Mouse (Mus musculus): ENCODE measurements around the gene Csad. TPM values are rescaled to one million over a fixed set of nuclear protein-coding genes. Genes with fewer than 3 reads are reported as not detected.

The Csad gene
- polyA plus RNA-seq (2015; fragmentation: Illumina TruSeq; extraction: RNeasy Lipid Tissue Mini Kit (QIAGEN cat#74804); ENCODE audit: low read depth, low replicate concordance): 22.9 TPM

DNA sequence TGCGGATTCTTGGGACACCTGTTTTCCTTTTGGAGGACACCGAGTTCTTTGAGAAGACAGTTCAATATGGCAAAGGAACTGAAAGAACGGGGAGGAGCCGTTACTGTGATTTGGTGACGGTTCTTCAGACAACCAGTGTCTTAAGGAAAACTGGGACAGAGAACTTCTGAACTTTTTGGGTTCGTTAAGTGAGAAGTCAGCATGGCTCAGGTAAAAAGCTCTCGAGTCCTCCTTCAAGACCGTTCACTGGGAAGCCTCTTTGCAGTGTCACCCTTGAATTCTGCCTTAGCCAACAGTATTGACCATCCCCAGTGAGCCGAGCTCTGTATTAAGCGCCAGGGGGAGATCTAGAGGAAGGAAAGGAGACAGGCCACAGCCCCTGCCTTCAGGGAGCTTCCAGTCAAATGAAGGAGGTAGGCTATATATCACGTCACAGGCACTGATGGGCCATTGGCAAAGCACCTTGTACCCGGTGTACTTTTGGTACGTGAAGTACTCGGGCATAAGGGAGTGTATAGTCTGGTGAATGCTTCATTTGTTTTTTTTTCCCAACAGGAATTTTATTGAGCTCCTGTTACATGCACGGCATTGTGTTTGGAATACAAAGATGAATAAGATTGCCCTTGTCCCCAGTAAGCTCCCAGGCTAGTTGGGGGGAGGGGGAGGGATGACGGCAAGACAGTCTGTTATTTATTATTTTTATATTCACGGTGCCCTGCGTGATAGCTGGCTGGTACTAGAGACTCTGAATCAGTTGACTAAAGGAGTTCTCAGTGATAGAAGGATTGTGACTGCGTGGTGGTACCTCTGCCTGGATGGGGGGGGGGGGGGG, at the start of gene Csad:
TSS of gene Csad (minus strand) at position 51 of the 832 bp plus-strand sequence.

DNA sequence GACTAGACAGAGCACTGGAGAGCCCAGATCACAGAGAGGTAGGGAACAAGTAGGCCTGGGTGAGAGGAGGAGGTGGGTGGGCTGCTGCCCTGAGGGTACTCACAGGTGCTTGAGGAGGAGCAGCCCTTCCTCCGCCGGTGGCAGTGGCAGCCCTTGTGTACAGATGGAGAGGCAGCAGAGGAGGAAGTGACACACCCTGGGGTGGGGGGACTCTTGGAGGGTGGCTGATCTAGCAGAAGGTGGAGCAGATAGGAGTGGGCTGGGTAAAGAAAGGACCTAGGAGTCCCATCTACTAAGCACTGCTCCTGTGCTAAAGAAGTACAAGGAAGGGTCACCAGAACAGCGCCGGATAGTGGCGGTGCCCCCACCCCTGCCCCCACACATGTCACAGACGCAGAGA, 27.2 kb upstream of the Csad start, which contains the start of gene Itgb7:
TSS of gene Itgb7 (minus strand) at position 197 of the 400 bp plus-strand sequence.

DNA sequence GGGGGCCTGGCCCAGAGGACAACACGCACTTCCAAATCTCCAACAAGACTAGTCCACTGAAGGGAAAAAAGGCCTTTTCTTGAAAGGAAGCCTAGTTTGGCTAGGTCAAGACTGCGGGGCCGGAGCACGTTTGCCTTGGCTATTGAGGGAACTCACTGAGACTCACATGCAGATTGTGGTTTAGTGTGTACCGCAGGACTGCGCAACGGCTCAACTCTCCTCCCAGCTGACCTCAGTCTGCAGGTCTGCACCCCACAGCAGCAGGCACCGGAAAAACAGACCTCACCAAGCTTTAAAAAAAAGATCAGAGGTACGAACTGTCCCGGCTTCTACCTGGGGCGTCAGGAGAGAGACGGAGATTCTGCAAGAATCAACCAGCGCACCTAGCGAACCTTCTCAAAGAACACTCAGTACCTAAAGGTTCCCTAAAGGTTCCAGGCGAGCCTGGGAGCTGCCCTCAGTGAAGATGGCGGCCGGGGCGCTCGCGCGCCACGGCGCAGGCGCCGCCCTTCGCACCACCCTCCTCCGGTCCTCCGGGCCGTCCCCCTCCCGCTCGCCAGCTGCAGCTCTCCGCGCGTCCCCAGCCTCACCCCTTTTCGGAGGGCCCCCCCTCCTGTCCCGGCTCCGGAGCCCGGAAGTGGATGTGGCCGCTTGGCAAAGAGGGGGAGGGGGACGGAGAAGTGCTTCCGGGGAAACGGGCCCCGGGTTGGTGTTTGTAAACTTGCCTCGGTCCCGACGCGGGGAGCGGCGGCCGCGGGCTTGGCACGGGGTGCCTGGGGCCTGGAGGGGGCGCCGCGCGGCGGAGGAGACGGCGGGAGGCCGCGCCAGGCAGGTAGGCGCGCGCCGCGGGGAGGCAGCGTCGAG, 1.3 kb downstream of the Csad start, which contains the start of gene Zfp740:
TSS of gene Zfp740 (plus strand) at position 279 of the 864 bp plus-strand sequence.

DNA sequence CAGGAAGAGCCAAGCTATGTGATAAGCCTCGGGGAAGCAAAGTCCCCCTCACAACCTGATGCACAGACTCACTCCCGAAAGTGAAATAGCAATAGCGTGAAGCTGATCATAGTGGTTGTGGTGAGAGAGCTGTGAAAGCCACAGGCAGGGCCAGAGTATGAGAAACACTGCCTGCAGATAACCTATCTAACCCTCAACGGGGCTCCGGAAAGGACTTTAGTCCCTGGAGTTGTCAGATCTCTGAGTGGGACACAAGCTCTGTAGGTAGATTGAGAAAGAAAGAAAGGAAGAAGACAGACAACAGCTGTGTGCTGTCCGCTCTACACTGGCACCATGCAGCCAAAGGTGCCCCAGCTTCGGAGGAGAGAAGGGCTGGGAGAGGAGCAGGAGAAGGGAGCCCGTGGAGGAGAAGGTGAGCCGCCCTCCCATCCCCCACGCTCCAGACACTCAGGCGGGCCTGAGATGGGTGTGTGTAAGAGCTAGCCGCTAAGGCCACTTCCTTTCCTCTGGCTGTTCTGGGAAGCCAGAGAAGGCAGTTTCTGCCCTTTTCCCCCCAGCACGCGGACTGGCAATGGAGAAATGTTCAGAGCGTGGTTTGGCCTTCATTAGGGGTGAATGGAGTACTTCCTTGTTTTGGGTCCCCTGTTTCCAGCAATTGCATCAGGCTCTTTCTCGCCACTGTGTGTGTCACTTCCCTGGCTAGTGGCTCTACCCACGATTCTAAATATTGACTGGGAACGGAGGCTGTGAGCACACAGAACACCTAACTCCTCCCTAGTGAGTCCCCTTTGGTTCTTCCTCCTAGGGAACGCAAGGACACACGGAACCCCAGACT, 54.0 kb downstream of the Csad start, which contains the start of gene Soat2:
TSS of gene Soat2 (plus strand) at position 226 of the 835 bp plus-strand sequence.

DNA sequence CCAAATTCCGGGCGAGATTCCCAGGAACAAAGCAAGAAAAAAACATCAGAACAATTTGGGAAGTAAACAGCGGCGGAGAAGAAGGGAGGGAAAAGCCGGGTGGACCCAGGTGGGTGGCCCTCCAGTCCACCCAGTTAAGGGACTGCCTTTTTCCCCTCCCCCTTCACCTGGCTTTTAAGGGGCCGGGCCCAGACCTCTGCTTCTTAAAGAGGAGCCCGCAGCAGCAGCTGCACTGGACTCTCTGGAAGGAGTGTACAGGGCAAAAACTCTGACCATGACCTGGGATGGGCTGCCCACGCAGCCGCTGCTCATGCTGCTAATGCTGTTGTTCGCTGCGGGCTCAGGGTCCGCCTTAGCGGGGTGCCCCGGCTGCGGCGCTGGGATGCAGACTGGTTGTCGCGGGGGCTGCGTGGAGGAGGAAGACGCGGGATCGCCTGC, 60.2 kb downstream of the Csad start, which contains the start of gene Igfbp6:
TSS of gene Igfbp6 (plus strand) at position 89 of the 438 bp plus-strand sequence.

DNA sequence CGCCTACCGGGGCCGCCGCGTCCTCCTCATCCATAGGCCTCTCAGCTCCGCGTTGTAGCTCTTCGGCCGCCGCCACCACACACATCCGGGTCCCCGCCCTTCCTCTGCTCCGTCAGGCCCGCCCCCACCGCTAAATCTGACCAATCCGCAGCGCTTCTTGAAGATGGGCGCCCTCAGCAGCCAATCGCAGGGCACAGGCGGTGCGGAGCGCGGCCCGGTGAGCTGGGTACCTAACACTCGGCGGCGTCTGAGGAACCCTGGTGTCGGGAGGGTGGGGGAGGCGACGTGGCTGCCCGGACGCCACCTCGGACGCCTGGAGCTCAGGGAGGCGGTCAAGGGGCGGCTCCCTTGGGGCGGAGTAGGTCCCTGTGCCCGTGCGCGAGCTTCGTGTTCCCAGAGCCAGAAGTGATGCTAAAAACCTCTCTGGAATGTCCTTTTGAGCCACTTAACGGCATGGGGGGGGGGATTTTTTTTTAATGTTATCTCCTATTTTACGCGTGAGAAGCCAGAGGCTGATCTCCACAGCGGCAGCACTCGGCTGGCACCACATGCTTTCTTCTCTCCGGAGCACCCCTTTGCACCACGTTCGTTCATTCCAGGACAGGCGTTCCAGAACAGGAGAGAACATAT, 68.3 kb downstream of the Csad start, which contains the start of gene Spryd3:
TSS of gene Spryd3 (minus strand) at position 106 of the 630 bp plus-strand sequence.

Other genes starting within 250 kb of the Csad start
- gene Krt8, start 200.2 kb downstream of the Csad start, polyA plus RNA-seq (2015; fragmentation: Illumina TruSeq; extraction: RNeasy Lipid Tissue Mini Kit (QIAGEN cat#74804); ENCODE audit: low read depth, low replicate concordance): 0.91 TPM
- gene Krt18, start 176.5 kb downstream of the Csad start, polyA plus RNA-seq (2015; fragmentation: Illumina TruSeq; extraction: RNeasy Lipid Tissue Mini Kit (QIAGEN cat#74804); ENCODE audit: low read depth, low replicate concordance): 1.9 TPM
- 110 TPM for gene Eif4b, start 131.0 kb downstream of the Csad start, polyA plus RNA-seq (2015; fragmentation: Illumina TruSeq; extraction: RNeasy Lipid Tissue Mini Kit (QIAGEN cat#74804); ENCODE audit: low read depth, low replicate concordance)
- 20.3 TPM for gene Tns2, start 104.3 kb downstream of the Csad start, polyA plus RNA-seq (2015; fragmentation: Illumina TruSeq; extraction: RNeasy Lipid Tissue Mini Kit (QIAGEN cat#74804); ENCODE audit: low read depth, low replicate concordance)
- gene Spryd3, start 68.5 kb downstream of the Csad start, polyA plus RNA-seq (2015; fragmentation: Illumina TruSeq; extraction: RNeasy Lipid Tissue Mini Kit (QIAGEN cat#74804); ENCODE audit: low read depth, low replicate concordance): 141 TPM
- 61.4 TPM for gene Igfbp6, start 60.4 kb downstream of the Csad start, polyA plus RNA-seq (2015; fragmentation: Illumina TruSeq; extraction: RNeasy Lipid Tissue Mini Kit (QIAGEN cat#74804); ENCODE audit: low read depth, low replicate concordance)
- gene Soat2, start 54.2 kb downstream of the Csad start, polyA plus RNA-seq (2015; fragmentation: Illumina TruSeq; extraction: RNeasy Lipid Tissue Mini Kit (QIAGEN cat#74804); ENCODE audit: low read depth, low replicate concordance): 0.19 TPM
- 47.4 TPM for gene Zfp740, start 1.5 kb downstream of the Csad start, polyA plus RNA-seq (2015; fragmentation: Illumina TruSeq; extraction: RNeasy Lipid Tissue Mini Kit (QIAGEN cat#74804); ENCODE audit: low read depth, low replicate concordance)
- gene Itgb7, start 27.2 kb upstream of the Csad start, polyA plus RNA-seq (2015; fragmentation: Illumina TruSeq; extraction: RNeasy Lipid Tissue Mini Kit (QIAGEN cat#74804); ENCODE audit: low read depth, low replicate concordance): 1.1 TPM
- gene Rarg, start 52.8 kb upstream of the Csad start, polyA plus RNA-seq (2015; fragmentation: Illumina TruSeq; extraction: RNeasy Lipid Tissue Mini Kit (QIAGEN cat#74804); ENCODE audit: low read depth, low replicate concordance): 7.9 TPM
- gene Gm9918, start 65.8 kb upstream of the Csad start, polyA plus RNA-seq (2015; fragmentation: Illumina TruSeq; extraction: RNeasy Lipid Tissue Mini Kit (QIAGEN cat#74804); ENCODE audit: low read depth, low replicate concordance): not detected
- gene Mfsd5, start 74.7 kb upstream of the Csad start, polyA plus RNA-seq (2015; fragmentation: Illumina TruSeq; extraction: RNeasy Lipid Tissue Mini Kit (QIAGEN cat#74804); ENCODE audit: low read depth, low replicate concordance): 38.4 TPM
- 0.37 TPM for gene Espl1, start 91.5 kb upstream of the Csad start, polyA plus RNA-seq (2015; fragmentation: Illumina TruSeq; extraction: RNeasy Lipid Tissue Mini Kit (QIAGEN cat#74804); ENCODE audit: low read depth, low replicate concordance)
- gene Pfdn5, start 121.4 kb upstream of the Csad start, polyA plus RNA-seq (2015; fragmentation: Illumina TruSeq; extraction: RNeasy Lipid Tissue Mini Kit (QIAGEN cat#74804); ENCODE audit: low read depth, low replicate concordance): 664 TPM
- gene Myg1, start 127.0 kb upstream of the Csad start, polyA plus RNA-seq (2015; fragmentation: Illumina TruSeq; extraction: RNeasy Lipid Tissue Mini Kit (QIAGEN cat#74804); ENCODE audit: low read depth, low replicate concordance): 74.3 TPM
- gene Aaas, start 146.0 kb upstream of the Csad start, polyA plus RNA-seq (2015; fragmentation: Illumina TruSeq; extraction: RNeasy Lipid Tissue Mini Kit (QIAGEN cat#74804); ENCODE audit: low read depth, low replicate concordance): 19.5 TPM
- 1.3 TPM for gene Sp7, start 162.5 kb upstream of the Csad start, polyA plus RNA-seq (2015; fragmentation: Illumina TruSeq; extraction: RNeasy Lipid Tissue Mini Kit (QIAGEN cat#74804); ENCODE audit: low read depth, low replicate concordance)
- gene Sp1, start 201.4 kb upstream of the Csad start, polyA plus RNA-seq (2015; fragmentation: Illumina TruSeq; extraction: RNeasy Lipid Tissue Mini Kit (QIAGEN cat#74804); ENCODE audit: low read depth, low replicate concordance): 10.4 TPM
- gene Amhr2, start 240.6 kb upstream of the Csad start, polyA plus RNA-seq (2015; fragmentation: Illumina TruSeq; extraction: RNeasy Lipid Tissue Mini Kit (QIAGEN cat#74804); ENCODE audit: low read depth, low replicate concordance): 0.61 TPM

All from brain, adult 10 weeks (tissue).